Mouse (Mus musculus) 3T3-L1 (cell line): ENCODE data around the gene Hmgcl.

Experiments
- DNase-seq: peaks from one replicate; pipeline ENCODE4 v3.0.0-alpha.2; 2015; ENCODE audit warnings: low read depth, low spot score

Gene Hmgcl

DNA sequence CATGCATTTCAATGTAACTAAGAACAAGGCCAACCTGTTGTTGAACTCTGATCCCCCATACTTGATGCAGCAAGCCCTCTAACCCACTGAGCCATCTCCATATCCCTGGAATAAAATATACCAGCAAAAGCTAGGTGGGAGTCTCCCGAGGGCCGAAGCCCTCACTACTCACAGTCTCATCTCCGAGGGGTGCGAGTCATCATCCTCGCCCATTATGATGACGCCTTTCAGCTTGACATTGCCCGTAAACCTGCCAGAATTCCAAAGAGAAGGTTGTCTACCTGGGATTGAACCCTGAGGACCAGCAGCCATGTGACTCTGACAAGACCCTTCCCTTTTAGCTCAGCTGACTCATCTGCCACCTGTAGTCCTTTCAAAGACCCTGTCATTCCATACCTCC is 39.5 kb downstream of the Hmgcl start:
- no peak for DNase-seq

DNA sequence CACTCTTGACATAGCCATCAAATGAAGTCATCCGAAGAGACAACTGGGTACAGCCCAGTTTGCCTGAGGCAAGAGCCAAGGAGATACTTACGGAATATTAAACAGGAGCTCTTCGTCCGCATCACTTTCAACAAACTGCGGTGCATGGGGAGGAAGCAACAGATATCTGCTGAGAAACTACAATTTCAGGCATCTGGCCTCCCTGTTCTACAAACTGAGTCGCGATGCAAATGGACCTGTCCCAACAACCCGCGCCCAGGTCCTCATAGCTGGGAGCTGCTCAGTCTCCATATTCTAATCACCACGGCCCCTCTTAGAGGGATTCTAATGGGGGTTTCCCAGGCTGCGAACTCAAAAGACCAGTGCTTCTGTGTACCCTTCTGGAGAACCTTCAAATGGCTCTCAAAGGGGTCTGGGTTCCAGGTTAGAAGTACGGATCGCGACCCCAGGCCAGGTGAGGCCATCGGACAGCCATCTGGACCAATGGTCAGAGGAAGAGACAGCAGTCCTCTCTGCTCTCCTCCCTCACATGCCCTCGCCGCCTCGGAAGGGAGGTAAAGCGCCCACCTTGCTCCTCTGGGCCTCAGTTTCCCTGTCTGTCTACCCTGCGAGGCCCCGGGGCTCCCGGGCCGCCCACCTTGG is 40.2 kb downstream of the Hmgcl start:
- DNase-seq = peak; percentile 28

DNA sequence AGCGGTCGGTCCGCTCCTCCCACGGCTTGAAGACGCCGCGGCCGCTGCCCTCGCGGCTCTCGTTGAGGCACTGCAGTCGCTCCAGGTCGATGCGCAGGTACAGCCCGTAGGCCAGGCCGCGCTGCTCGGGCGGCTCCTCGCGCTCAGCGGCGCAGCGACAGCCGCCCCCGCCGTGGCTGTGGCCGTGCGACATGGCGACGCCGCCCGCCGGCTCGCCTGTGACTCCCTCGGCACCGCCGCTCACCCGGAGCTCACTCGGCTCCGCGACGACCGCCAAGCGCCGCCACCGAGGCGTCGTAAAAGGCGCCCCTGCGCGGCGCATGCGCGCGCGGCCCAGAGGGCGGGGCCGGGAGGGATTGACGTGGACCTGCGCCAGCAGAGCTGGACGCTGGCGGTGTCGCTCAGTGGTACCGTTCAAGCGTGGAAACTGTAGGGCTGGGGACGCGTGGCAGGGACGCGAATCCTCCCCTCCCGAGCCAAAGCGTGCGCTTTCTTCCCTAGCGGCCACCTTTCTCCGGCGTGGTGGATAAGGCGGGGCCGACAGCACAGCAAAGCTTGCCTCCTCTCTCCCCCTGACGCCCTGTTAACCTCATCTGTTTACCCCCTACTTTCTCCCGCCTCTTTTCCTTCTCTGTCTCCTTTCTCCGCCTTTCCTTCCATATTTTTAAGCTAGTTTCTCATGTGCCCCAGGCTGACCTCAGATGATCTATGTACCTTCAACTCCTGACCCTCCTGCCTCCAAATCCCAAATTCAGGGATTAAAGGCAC is 40.9 kb downstream of the Hmgcl start, which contains the start of gene Pithd1:
Gene Pithd1, minus strand, starts transcription at position 322 of the 768 bp plus-strand sequence.
- DNase-seq = peak; percentile 79

DNA sequence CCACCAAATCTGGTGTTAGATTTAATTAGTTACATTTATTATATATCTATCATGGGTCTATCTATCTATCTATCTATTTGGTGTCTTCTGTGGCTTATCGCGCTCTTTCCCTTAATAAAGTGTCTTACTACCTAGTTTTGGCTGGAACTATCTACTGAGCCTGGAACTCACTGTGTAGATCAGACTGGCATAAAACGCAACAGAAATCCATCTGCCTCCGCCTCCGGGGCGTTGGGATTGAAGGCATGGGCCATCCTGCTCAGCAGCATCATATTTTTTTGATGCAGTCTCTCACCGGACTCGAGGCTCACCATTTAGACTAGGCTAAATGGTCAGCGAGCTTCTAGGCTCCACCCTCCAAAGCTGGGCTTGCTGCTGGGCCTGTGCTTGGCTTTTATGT is 41.5 kb downstream of the Hmgcl start:
- DNase-seq = no peak

DNA sequence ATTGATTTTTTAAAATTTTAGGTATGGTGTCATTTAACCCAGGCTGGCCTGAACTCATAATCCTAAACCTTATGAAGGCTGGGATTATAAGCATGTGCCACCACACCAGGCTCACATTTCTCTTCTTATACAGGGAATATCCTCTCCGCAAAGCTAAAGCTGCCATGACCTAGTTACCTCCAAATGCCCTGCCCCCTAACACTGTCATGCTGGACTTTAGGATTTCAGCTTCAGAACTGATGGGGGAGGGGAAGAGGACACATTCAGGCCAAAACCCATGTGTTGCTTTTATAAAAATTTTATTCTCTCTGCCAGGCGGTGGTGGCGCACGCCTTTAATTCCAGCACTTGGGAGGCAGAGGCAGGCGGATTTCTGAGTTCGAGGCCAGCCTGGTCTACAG is 47.7 kb downstream of the Hmgcl start:
- no peak for DNase-seq

DNA sequence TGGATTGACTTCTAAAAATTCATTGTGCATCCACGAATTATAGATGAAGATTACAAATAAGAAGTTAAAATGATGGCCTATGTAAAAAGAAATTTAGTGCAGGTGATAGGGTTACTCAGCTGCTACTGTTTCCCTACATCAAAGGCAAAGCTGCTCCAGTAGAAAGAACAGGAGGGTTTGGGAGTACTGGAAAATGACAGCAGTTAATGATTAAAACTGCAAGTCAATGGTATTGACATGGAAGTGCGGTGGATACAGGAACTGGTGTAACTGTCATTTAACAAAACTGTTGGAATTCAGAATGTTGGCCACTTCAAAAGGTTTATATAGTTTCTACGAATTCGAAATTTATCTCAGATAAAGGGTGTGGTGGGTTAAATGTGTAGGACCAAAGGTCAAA is 48.9 kb downstream of the Hmgcl start:
- no peak for DNase-seq

DNA sequence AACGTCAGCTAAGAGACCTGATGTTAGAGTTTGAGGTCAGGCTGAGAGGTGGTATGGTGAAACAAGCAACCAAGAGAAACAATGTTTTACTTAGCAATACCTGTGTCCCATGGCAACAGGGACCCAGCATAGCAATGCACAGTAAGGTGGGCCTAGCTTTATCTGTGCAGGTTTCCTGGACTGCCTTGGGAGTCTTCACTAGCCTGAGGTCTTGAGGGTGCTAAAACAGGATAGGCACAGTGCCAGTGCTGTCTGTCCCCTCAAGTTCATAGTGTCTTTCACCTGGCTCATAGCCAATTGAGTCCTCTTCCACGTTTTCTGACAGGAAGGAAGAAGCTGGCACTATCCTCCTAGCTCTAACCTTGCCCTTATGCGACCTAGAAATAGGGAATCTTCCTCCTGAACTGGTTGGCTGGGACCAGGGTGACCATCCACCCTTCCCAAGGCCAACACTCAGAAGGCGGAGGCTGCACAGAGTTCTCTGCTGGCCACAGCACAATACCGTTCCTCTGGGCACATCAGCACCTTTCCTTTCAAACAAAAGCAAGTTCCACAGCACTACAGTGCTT is 57.9 kb downstream of the Hmgcl start:
- no peak for DNase-seq

DNA sequence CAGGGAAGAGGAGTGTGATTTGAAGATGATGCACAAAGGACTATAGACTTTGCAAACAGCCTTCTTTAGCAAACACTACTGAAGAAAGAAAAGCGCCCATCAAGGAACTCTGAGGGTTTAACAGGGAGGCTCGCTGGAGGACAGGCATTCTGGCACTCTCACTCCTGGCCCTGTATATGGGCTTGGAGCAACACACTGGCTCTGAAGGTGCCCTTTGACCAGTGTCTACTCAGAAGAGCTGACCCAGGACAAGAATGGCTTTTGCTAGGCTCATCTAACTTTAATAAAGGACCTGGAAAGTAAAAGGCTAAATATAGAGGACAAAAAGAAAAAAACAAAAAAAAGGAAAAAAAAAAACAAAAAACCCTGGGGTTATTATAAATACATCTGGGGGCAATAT is 58.7 kb downstream of the Hmgcl start:
- DNase-seq = no peak

DNA sequence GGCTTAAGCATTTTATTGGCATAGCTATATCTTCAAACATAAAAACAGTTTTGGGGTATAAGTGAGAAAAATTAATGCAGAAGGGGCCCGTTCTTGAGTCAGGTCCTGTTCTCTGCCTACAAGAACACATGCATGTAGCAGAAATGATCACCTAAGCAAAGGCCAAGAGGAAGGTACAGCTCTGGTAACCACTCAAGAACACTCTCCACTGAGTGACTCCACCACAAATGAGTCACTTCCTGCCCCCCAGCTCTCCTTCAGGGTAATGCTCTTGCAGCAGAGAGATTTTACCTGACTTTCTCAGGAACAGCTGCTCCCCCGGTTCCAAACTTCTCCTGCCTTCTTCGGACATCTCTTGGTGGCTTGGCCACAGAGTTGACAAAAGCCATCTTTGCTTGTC is 60.6 kb downstream of the Hmgcl start:
- DNase-seq = peak; percentile 39

DNA sequence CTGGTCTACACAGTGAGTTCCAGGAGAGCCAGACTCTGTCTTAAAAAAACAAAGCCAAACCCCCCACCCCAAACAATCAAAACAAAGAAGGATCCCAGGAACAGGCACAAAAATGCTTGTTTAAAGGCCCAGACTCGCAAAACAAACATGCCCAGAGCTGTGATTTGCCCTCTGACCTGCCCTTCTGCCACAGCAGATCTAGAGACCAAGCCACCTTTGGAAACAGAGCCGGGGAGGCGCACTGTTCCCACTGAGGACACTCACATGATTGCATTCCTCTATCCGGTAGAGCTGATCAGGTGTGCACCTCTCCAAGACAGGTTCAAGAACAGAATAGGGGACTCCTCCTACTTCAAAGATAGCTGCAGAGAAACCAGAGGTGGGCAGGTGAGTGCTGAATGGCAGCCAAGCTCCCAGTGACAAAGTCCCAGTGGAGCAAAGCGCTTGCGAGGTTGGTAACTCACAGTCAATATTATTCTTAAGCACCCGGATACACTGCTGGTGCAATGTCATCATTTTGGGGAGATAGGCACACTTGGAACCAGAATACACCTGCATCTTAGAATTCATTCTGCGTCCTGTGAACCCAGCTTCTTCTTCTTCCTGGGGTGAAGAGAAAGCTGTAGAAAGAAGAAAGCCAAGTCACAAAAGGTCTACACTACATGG is 62.7 kb downstream of the Hmgcl start:
- no peak for DNase-seq

DNA sequence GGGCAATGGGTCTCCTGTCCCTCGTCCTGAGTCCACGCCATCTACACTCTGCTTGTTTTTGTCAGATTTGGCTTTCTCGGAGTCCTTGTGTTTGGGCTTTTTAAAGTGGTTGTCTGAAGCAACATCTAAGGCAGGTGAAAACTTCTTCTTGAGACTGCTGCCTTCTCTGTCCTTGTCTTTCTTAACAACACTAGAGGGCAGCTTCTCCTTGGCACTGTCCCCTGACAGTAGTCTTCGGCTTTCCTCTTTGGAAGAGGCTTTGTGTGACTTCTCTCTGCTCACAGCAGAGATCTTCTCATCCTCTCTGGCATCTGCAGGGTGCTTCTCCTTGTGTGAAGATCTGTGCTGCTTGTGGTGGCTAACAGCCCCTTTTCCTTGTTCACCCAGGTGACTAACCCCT is 64.3 kb downstream of the Hmgcl start:
- no peak for DNase-seq
